Mouse (Mus musculus): ENCODE measurements around the gene Olfr406. TPM values are rescaled to one million over a fixed set of nuclear protein-coding genes. Genes with fewer than 3 reads are reported as not detected.

The Olfr406 gene
- total RNA-seq (2014; rRNA removed) (not detected in 2 replicates), polyA plus RNA-seq (2015; fragmentation: Nextera tagmentation; extraction: Ambion mirVana) (not detected in 2 replicates)

- ATAC-seq (no peak), DNase-seq (no peak)
- Histone ChIP-seq H3K27ac (ENCODE audit: low read depth, low read length) (no peak within 1 kb of the TSS), H3K4me3 (ENCODE audit: low read depth, low read length) (no peak within 1 kb of the TSS), H3K27me3 (ENCODE audit: insufficient read depth, low read length) (no peaks in the 10 kb centered on the region), H3K4me1 (ENCODE audit: insufficient read depth) (no peaks in the 10 kb centered on the region), H3K4me2 (ENCODE audit: low read depth) (no peak within 1 kb of the TSS), H3K9ac (no peak within 1 kb of the TSS), H3K9me3 (ENCODE audit: low read length) (0 out of 2 replicates have a peak, but pooled peaks cover 4% of the 10 kb centered on the region), H3K36me3 (ENCODE audit: insufficient read depth) (no peaks in the 10 kb centered on the region)
- 43% methylated on average over 2 of the region's 2 CpGs for WGBS
- TF ChIP-seq CTCF (IDR thresholded peaks at IDR 0.05; ENCODE audit: low read depth): no peak
Observed at GRCm38 (mm10) chr11:74259508-74259907, at the start of gene Olfr406. Gene Olfr406 (plus strand): TSS chr11:74259808.

GRCm38 (mm10) chr11:74211279-74211678 is 48.3 kb upstream of the Olfr406 start, which contains the start of gene Olfr43:
Gene Olfr43 (minus strand): TSS chr11:74211379.
- no peak within 1 kb of the TSS for H3K9ac ChIP-seq
- no peaks in the 10 kb centered on the region for H3K27me3 ChIP-seq (ENCODE audit: insufficient read depth, low read length)
- no peaks in the 10 kb centered on the region for H3K36me3 ChIP-seq (ENCODE audit: insufficient read depth)
- 68% methylated on average over 1 of the region's 1 CpGs for whole genome bisulfite sequencing
- H3K27ac ChIP-seq (ENCODE audit: low read depth, low read length): no peak within 1 kb of the TSS
- no peak for TF ChIP-seq CTCF (IDR thresholded peaks at IDR 0.05; ENCODE audit: low read depth)
- H3K4me3 ChIP-seq (ENCODE audit: low read depth, low read length): no peak within 1 kb of the TSS
- no peak within 1 kb of the TSS for H3K4me2 ChIP-seq (ENCODE audit: low read depth)
- 0 out of 2 replicates have a peak, but pooled peaks cover 4% of the 10 kb centered on the region for H3K9me3 ChIP-seq (ENCODE audit: low read length)
- H3K4me1 ChIP-seq (ENCODE audit: insufficient read depth): no peaks in the 10 kb centered on the region
- DNase-seq: no peak
- ATAC-seq: no peak

- Histone ChIP-seq H3K4me3 (ENCODE audit: low read depth, low read length) (no peak overlapping the region), H3K27ac (ENCODE audit: low read depth, low read length) (no peak overlapping the region), H3K9ac (no peak overlapping the region), H3K27me3 (ENCODE audit: insufficient read depth, low read length) (no peaks in the 10 kb centered on the region), H3K36me3 (ENCODE audit: insufficient read depth) (no peaks in the 10 kb centered on the region), H3K4me1 (ENCODE audit: insufficient read depth) (no peaks in the 10 kb centered on the region), H3K4me2 (ENCODE audit: low read depth) (no peak overlapping the region), H3K9me3 (ENCODE audit: low read length) (no peaks in the 10 kb centered on the region)
- TF ChIP-seq CTCF (IDR thresholded peaks at IDR 0.05; ENCODE audit: low read depth): no peak
- DNase-seq (no peak), ATAC-seq (no peak)
- WGBS: 93% methylated on average over 3 of the region's 3 CpGs
Observed at GRCm38 (mm10) chr11:74241201-74241600, 18.4 kb upstream of the Olfr406 start.

GRCm38 (mm10) chr11:74283436-74283835 is 23.8 kb downstream of the Olfr406 start, which contains the start of gene Olfr59:
Gene Olfr59 (plus strand): TSS chr11:74283736.
- H3K4me1 ChIP-seq (ENCODE audit: insufficient read depth): no peaks in the 10 kb centered on the region
- ATAC-seq (no peak), DNase-seq (no peak)
- no peak within 1 kb of the TSS for H3K9ac ChIP-seq
- no peaks in the 10 kb centered on the region for H3K27me3 ChIP-seq (ENCODE audit: insufficient read depth, low read length)
- H3K27ac ChIP-seq (ENCODE audit: low read depth, low read length): no peak within 1 kb of the TSS
- no peaks in the 10 kb centered on the region for H3K9me3 ChIP-seq (ENCODE audit: low read length)
- no peaks in the 10 kb centered on the region for H3K36me3 ChIP-seq (ENCODE audit: insufficient read depth)
- H3K4me2 ChIP-seq (ENCODE audit: low read depth): no peak within 1 kb of the TSS
- TF ChIP-seq CTCF (IDR thresholded peaks at IDR 0.05; ENCODE audit: low read depth): no peak
- no peak within 1 kb of the TSS for H3K4me3 ChIP-seq (ENCODE audit: low read depth, low read length)
- 70% methylated on average over 2 of the region's 2 CpGs for WGBS

- H3K27me3 ChIP-seq (ENCODE audit: insufficient read depth, low read length): no peaks in the 10 kb centered on the region
- no peaks in the 10 kb centered on the region for H3K36me3 ChIP-seq (ENCODE audit: insufficient read depth)
- H3K4me1 ChIP-seq (ENCODE audit: insufficient read depth): no peaks in the 10 kb centered on the region
- H3K4me3 ChIP-seq (ENCODE audit: low read depth, low read length): no peak overlapping the region
- no peak overlapping the region for H3K9ac ChIP-seq
- no peak overlapping the region for H3K4me2 ChIP-seq (ENCODE audit: low read depth)
- no peak for ATAC-seq
- no peaks in the 10 kb centered on the region for H3K9me3 ChIP-seq (ENCODE audit: low read length)
- no peak overlapping the region for H3K27ac ChIP-seq (ENCODE audit: low read depth, low read length)
- WGBS: 71% methylated on average over 2 of the region's 2 CpGs
- TF ChIP-seq CTCF (IDR thresholded peaks at IDR 0.05; ENCODE audit: low read depth): no peak
- DNase-seq: no peak
Observed at GRCm38 (mm10) chr11:74287256-74287655, 27.6 kb downstream of the Olfr406 start.

Other genes starting within 250 kb of the Olfr406 start
- gene Olfr139, start 203.3 kb upstream of the Olfr406 start, total RNA-seq (2014; rRNA removed): not detected in 2 replicates
- gene Olfr139, start 203.3 kb upstream of the Olfr406 start, polyA plus RNA-seq (2015; fragmentation: Nextera tagmentation; extraction: Ambion mirVana): not detected in 2 replicates
- not detected in 2 replicates for gene Olfr399, start 203.2 kb upstream of the Olfr406 start, total RNA-seq (2014; rRNA removed)
- gene Olfr399, start 203.2 kb upstream of the Olfr406 start, polyA plus RNA-seq (2015; fragmentation: Nextera tagmentation; extraction: Ambion mirVana): not detected in 2 replicates
- gene Zfp616, start 189.9 kb upstream of the Olfr406 start, total RNA-seq (2014; rRNA removed): not detected in 2 replicates
- not detected in 2 replicates for gene Zfp616, start 189.9 kb upstream of the Olfr406 start, polyA plus RNA-seq (2015; fragmentation: Nextera tagmentation; extraction: Ambion mirVana)
- gene Olfr401, start 146.1 kb upstream of the Olfr406 start, total RNA-seq (2014; rRNA removed): not detected in 2 replicates
- gene Olfr401, start 146.1 kb upstream of the Olfr406 start, polyA plus RNA-seq (2015; fragmentation: Nextera tagmentation; extraction: Ambion mirVana): not detected in 2 replicates
- gene Olfr402, start 106.3 kb upstream of the Olfr406 start, total RNA-seq (2014; rRNA removed): not detected in 2 replicates
- not detected in 2 replicates for gene Olfr402, start 106.3 kb upstream of the Olfr406 start, polyA plus RNA-seq (2015; fragmentation: Nextera tagmentation; extraction: Ambion mirVana)
- not detected in 2 replicates for gene Olfr403, start 73.6 kb upstream of the Olfr406 start, total RNA-seq (2014; rRNA removed)
- gene Olfr403, start 73.6 kb upstream of the Olfr406 start, polyA plus RNA-seq (2015; fragmentation: Nextera tagmentation; extraction: Ambion mirVana): not detected in 2 replicates
- gene Olfr43, start 48.4 kb upstream of the Olfr406 start, total RNA-seq (2014; rRNA removed): not detected in 2 replicates
- gene Olfr43, start 48.4 kb upstream of the Olfr406 start, polyA plus RNA-seq (2015; fragmentation: Nextera tagmentation; extraction: Ambion mirVana): not detected in 2 replicates
- not detected in 2 replicates for gene Olfr59, start 23.9 kb downstream of the Olfr406 start, total RNA-seq (2014; rRNA removed)
- gene Olfr59, start 23.9 kb downstream of the Olfr406 start, polyA plus RNA-seq (2015; fragmentation: Nextera tagmentation; extraction: Ambion mirVana): not detected in 2 replicates
- not detected in 2 replicates for gene Olfr410, start 78.2 kb downstream of the Olfr406 start, total RNA-seq (2014; rRNA removed)
- gene Olfr410, start 78.2 kb downstream of the Olfr406 start, polyA plus RNA-seq (2015; fragmentation: Nextera tagmentation; extraction: Ambion mirVana): not detected in 2 replicates
- gene Olfr411, start 92.8 kb downstream of the Olfr406 start, total RNA-seq (2014; rRNA removed): not detected in 2 replicates
- gene Olfr411, start 92.8 kb downstream of the Olfr406 start, polyA plus RNA-seq (2015; fragmentation: Nextera tagmentation; extraction: Ambion mirVana): not detected in 2 replicates
- gene Olfr412, start 102.3 kb downstream of the Olfr406 start, total RNA-seq (2014; rRNA removed): not detected in 2 replicates
- not detected in 2 replicates for gene Olfr412, start 102.3 kb downstream of the Olfr406 start, polyA plus RNA-seq (2015; fragmentation: Nextera tagmentation; extraction: Ambion mirVana)